Mouse (Mus musculus) retina, postnatal 7 days (tissue): ENCODE results near the gene Kcnh1.

ENCODE experiments used
- DNase-seq: peaks from one replicate; pipeline ENCODE4 v3.0.0-alpha.2; 2012; ENCODE audit warnings: low read depth, low spot score

Kcnh1 gene

GRCm38 (mm10) chr1:192522376-192523178, 332.0 kb downstream of the Kcnh1 start:
- DNase-seq, result no peak

GRCm38 (mm10) chr1:192525711-192526350, 335.3 kb downstream of the Kcnh1 start:
- DNase-seq, result no peak

GRCm38 (mm10) chr1:192531490-192532146, 341.0 kb downstream of the Kcnh1 start:
- DNase-seq, result no peak

- DNase-seq, result no peak
Measured at GRCm38 (mm10) chr1:192532212-192532611, 341.6 kb downstream of the Kcnh1 start.

- no peak for DNase-seq
Measured at GRCm38 (mm10) chr1:192533016-192533415, 342.4 kb downstream of the Kcnh1 start.

- no peak for DNase-seq
Measured at GRCm38 (mm10) chr1:192536440-192536839, 345.9 kb downstream of the Kcnh1 start.

- no peak for DNase-seq
Measured at GRCm38 (mm10) chr1:192537169-192537568, 346.6 kb downstream of the Kcnh1 start.

- DNase-seq, result no peak
Measured at GRCm38 (mm10) chr1:192542093-192542492, 351.5 kb downstream of the Kcnh1 start.

GRCm38 (mm10) chr1:192543686-192544085, 353.1 kb downstream of the Kcnh1 start:
- no peak for DNase-seq

GRCm38 (mm10) chr1:192544091-192544490, 353.5 kb downstream of the Kcnh1 start:
- no peak for DNase-seq

GRCm38 (mm10) chr1:192544901-192545300, 354.3 kb downstream of the Kcnh1 start:
- DNase-seq, result no peak

GRCm38 (mm10) chr1:192546843-192547242, 356.3 kb downstream of the Kcnh1 start:
- no peak for DNase-seq

GRCm38 (mm10) chr1:192550561-192550960, 360.0 kb downstream of the Kcnh1 start:
- no peak for DNase-seq

- no peak for DNase-seq
Measured at GRCm38 (mm10) chr1:192555516-192555915, 364.9 kb downstream of the Kcnh1 start.

- DNase-seq, result peak; percentile 21
Measured at GRCm38 (mm10) chr1:192557978-192558594, 367.5 kb downstream of the Kcnh1 start.

GRCm38 (mm10) chr1:192559341-192559740, 368.8 kb downstream of the Kcnh1 start:
- DNase-seq, result no peak
